Mouse (Mus musculus) brain, embryonic 14.5 days (tissue): Measurements from ENCODE around the gene Gm19402. TPM values are rescaled to one million over a fixed set of nuclear protein-coding genes. Genes with fewer than 3 reads are reported as not detected.

Source experiments
- DNase-seq: peaks from one replicate; pipeline ENCODE4 v3.0.0-alpha.2; 2011; ENCODE audit warnings: low read depth
- CTCF ChIP-seq: fragments of 200-500 bp; IDR thresholded peaks from 2 replicates; pipeline ENCODE4 v1.5.1; 2012; ENCODE audit warnings: inconsistent platforms, mild to moderate bottlenecking, moderate library complexity, borderline replicate concordance; ENCODE audit not compliant: insufficient read depth, insufficient read length; ENCODE audit errors: extremely low read depth
- POLR2A ChIP-seq: fragments of 200-500 bp; IDR thresholded peaks from 2 replicates; pipeline ENCODE4 v1.6.1; 2012; ENCODE audit warnings: mild to moderate bottlenecking, inconsistent platforms, borderline replicate concordance; ENCODE audit not compliant: poor library complexity, insufficient read depth, insufficient read length, severe bottlenecking; ENCODE audit errors: extremely low read depth
- polyA plus RNA-seq: library from polyadenylated mRNA; depleted of rRNA; stranded (reverse); fragments of >200 nt; gene quantifications from 2 replicates; pipeline ENCODE4 v1.2.3, GENCODE M21; 2012

Gene Gm19402
- polyA plus RNA-seq, 1 experiment, result not detected

GRCm38 (mm10) chr10:77687021-77687420 lies 3.5 kb downstream of the Gm19402 start:
- TF ChIP-seq CTCF (no peak), POLR2A (no peak)
- no peak for DNase-seq

GRCm38 (mm10) chr10:77685895-77686664 lies 4.5 kb downstream of the Gm19402 start, which contains the start of gene Tspear:
Gene Tspear, plus strand, starts transcription at chr10:77686569.
- DNase-seq, result no peak
- no peak for TF ChIP-seq CTCF
- TF ChIP-seq POLR2A, result no peak

GRCm38 (mm10) chr10:77684181-77684580 lies 6.4 kb downstream of the Gm19402 start:
- DNase-seq, result no peak
- TF ChIP-seq POLR2A (no peak), CTCF (no peak)

GRCm38 (mm10) chr10:77682994-77683393 lies 7.6 kb downstream of the Gm19402 start:
- no peak for DNase-seq
- no peak for TF ChIP-seq POLR2A

- DNase-seq, result peak; percentile 76
- TF ChIP-seq POLR2A (no peak), CTCF (no peak)
These were observed 13.0 kb downstream of the Gm19402 start for GRCm38 (mm10) chr10:77677562-77677961.

GRCm38 (mm10) chr10:77673765-77674164 lies 16.8 kb downstream of the Gm19402 start:
- TF ChIP-seq CTCF, result no peak
- TF ChIP-seq POLR2A, result no peak

GRCm38 (mm10) chr10:77671519-77671918 lies 19.0 kb downstream of the Gm19402 start:
- TF ChIP-seq POLR2A (no peak), CTCF (no peak)
- no peak for DNase-seq

More at GRCm38 (mm10) chr10:77673765-77674164, 16.8 kb downstream of the Gm19402 start:
- no peak for DNase-seq

- no peak for DNase-seq
- TF ChIP-seq CTCF, result no peak
- TF ChIP-seq POLR2A, result no peak
These were observed 19.8 kb downstream of the Gm19402 start for GRCm38 (mm10) chr10:77670710-77671109.

- DNase-seq, result no peak
- TF ChIP-seq POLR2A (no peak), CTCF (no peak)
These were observed 23.2 kb downstream of the Gm19402 start for GRCm38 (mm10) chr10:77667402-77667801.

- no peak for TF ChIP-seq CTCF
- TF ChIP-seq POLR2A, result no peak
- no peak for DNase-seq
These were observed 24.2 kb downstream of the Gm19402 start for GRCm38 (mm10) chr10:77666342-77666741.

GRCm38 (mm10) chr10:77663949-77664665 lies 26.4 kb downstream of the Gm19402 start:
- no peak for DNase-seq
- TF ChIP-seq CTCF (no peak), POLR2A (no peak)
